Comparison of ENCODE assay signal across 29 mouse cellular contexts in genomic region chr14:18297441-18297840, GRCm38 (mm10). TPM values are rescaled to one million over a fixed set of nuclear protein-coding genes. Genes with fewer than 3 reads are reported as not detected.
DNase-seq lines count a peak whose midpoint lies in the region; ATAC-seq and TF ChIP-seq lines count a peak whose summit lies in the region.
"Had no signal": no experiment of that assay in that cellular context is flagged by ENCODE, and none has a peak within 500 bp of the region (broad histone marks: within the 10 kb centered on the region; RNA-seq: fewer than 3 reads in every experiment).

No protein-coding gene starts in this region.

- H3K36me3 ChIP-seq in heart, adult 2 months (ENCODE audit: control insufficient read depth, insufficient read depth, low read length) = no peaks in the 10 kb centered on the region; the same call in 1 of the 2 replicates
- H3K36me3 ChIP-seq: embryonic facial prominence, embryonic 15.5 days; heart, embryonic 13.5 days; hindbrain, embryonic 12.5 days; intestine, embryonic 15.5 days had no signal

- intact Hi-C loops in heart, adult 2 months (cut with DNase I) = no loop called here

- TF ChIP-seq CTCF in heart, adult 2 months (IDR thresholded peaks at IDR 0.05) = no peak

- TF ChIP-seq POLR2A in heart, adult 2 months (IDR thresholded peaks at IDR 0.05; ENCODE audit: insufficient read depth, low read depth, low read length) = no peak

- ATAC-seq in megakaryocyte, adult 5-6 weeks (ENCODE audit: poor library complexity, severe bottlenecking) = peak; percentile 56
- ATAC-seq: activated CD4-positive, CD25-positive, alpha-beta regulatory T cell, adult 4 months; forebrain, embryonic 14.5 days; forebrain, postnatal 0 days; intestine, embryonic 15.5 days had no signal

- TF ChIP-seq EP300 in heart, adult 2 months (IDR thresholded peaks at IDR 0.05; ENCODE audit: insufficient read depth, low read depth, low read length) = no peak

- H3K4me1 ChIP-seq in heart, adult 2 months (ENCODE audit: control insufficient read depth, insufficient read depth, low read length) = peaks cover 3% of the 10 kb centered on the region
- H3K4me1 ChIP-seq: embryonic facial prominence, embryonic 12.5 days; embryonic facial prominence, embryonic 15.5 days; hindbrain, embryonic 12.5 days; hindbrain, embryonic 15.5 days; intestine, embryonic 15.5 days had no signal

- DNase-seq in heart, adult 11 months = peak; percentile 52
- DNase-seq in heart, adult 2 months = no peak
- peak; percentile 33 for DNase-seq in MEL-GATA-1-ER (ENCODE audit: extremely low read depth, low read depth)
- no peak for DNase-seq in embryo, embryonic 10.5 days (ENCODE audit: low spot score)
- no peak for DNase-seq in gastrocnemius, postnatal 10 days
- DNase-seq: adrenal gland, adult 8-10 months; adrenal gland, postnatal 25 days; B cell, adult 2 months; cerebellum, adult 11-12 months; cerebellum, adult 8-10 months; cerebellum, postnatal 10 days; cerebellum, postnatal 36 days; forebrain, postnatal 0 days; gastrocnemius, postnatal 36 days; heart, adult 18-20 months; heart, postnatal 14 days; heart, postnatal 4 days; kidney, adult 11 months had no signal

- H3K27me3 ChIP-seq in heart, adult 2 months (ENCODE audit: control insufficient read depth, insufficient read depth, low read length) = no peaks in the 10 kb centered on the region
- H3K27me3 ChIP-seq: CH12.LX; embryonic facial prominence, embryonic 12.5 days; embryonic facial prominence, embryonic 15.5 days; heart, embryonic 13.5 days; hindbrain, embryonic 12.5 days; hindbrain, embryonic 15.5 days; intestine, embryonic 15.5 days had no signal

- H3K79me2 ChIP-seq in heart, adult 2 months (replicated peaks; ENCODE audit: control insufficient read depth, insufficient read depth, low read length) = no peaks in the 10 kb centered on the region; the same call in none of the 2 replicates

- WGBS in heart, adult 2 months = 82% methylated on average over 2 of the region's 2 CpGs

- H3K9ac ChIP-seq in heart, adult 2 months (ENCODE audit: low read depth, low read length) = no peak overlapping the region
- H3K9ac ChIP-seq: embryonic facial prominence, embryonic 12.5 days; embryonic facial prominence, embryonic 15.5 days; forebrain, postnatal 0 days; heart, embryonic 13.5 days; hindbrain, embryonic 12.5 days; hindbrain, embryonic 15.5 days; intestine, embryonic 15.5 days had no signal

- H3K4me3 ChIP-seq in heart, adult 2 months = no peak overlapping the region
- H3K4me3 ChIP-seq: embryonic facial prominence, embryonic 12.5 days; embryonic facial prominence, embryonic 15.5 days; heart, embryonic 10.5 days; heart, embryonic 13.5 days; hindbrain, embryonic 12.5 days; hindbrain, embryonic 15.5 days; intestine, embryonic 15.5 days had no signal

- no peak overlapping the region for H3K27ac ChIP-seq in heart, adult 2 months
- H3K27ac ChIP-seq: embryonic facial prominence, embryonic 12.5 days; embryonic facial prominence, embryonic 15.5 days; heart, embryonic 10.5 days; heart, embryonic 13.5 days; hindbrain, embryonic 12.5 days; hindbrain, embryonic 15.5 days; intestine, embryonic 15.5 days had no signal

RNA-seq across cellular contexts. Expression of gene Rpl15, which starts 26.2 kb away (rescaled TPM):
- total RNA-seq in heart, adult 2 months (2021) = 100 to 1,000 TPM; 499 to 586 TPM
- 160 and 269 TPM in 2 replicates for polyA plus RNA-seq in heart, adult 2 months (2012; rRNA removed)
- total RNA-seq in megakaryocyte, adult 5-6 weeks (2015) = 1,377 and 1,389 TPM in 2 replicates
- total RNA-seq in megakaryocyte, adult 5-6 weeks (2017) = 1,172 and 1,341 TPM in 2 replicates
- 100 to 1,000 TPM; 921 to 934 TPM for total RNA-seq in gastrocnemius, postnatal 10 days (2021)

RNA-seq across cellular contexts. Expression of gene Nkiras1, which starts 26.5 kb away (rescaled TPM):
- total RNA-seq in heart, adult 2 months (2021) = 10 to 100 TPM; 31.5 to 35.9 TPM
- 12.7 and 18.8 TPM in 2 replicates for polyA plus RNA-seq in heart, adult 2 months (2012; rRNA removed)
- 5.5 and 5.9 TPM in 2 replicates for total RNA-seq in megakaryocyte, adult 5-6 weeks (2015)
- 1.7 and 6.9 TPM in 2 replicates for total RNA-seq in megakaryocyte, adult 5-6 weeks (2017)
- 10 to 100 TPM; 38.4 to 40.6 TPM for total RNA-seq in gastrocnemius, postnatal 10 days (2021)

RNA-seq across cellular contexts. Expression of gene Ube2e1, which starts 34.2 kb away (rescaled TPM):
- total RNA-seq in heart, adult 2 months (2021) = 10 to 100 TPM; 36.8 to 42.5 TPM
- polyA plus RNA-seq in heart, adult 2 months (2012; rRNA removed) = 21.9 and 46.1 TPM in 2 replicates
- 73.6 and 74.5 TPM in 2 replicates for total RNA-seq in megakaryocyte, adult 5-6 weeks (2015)
- total RNA-seq in megakaryocyte, adult 5-6 weeks (2017) = 56.5 and 61.4 TPM in 2 replicates
- 100 to 1,000 TPM; 113 to 129 TPM for total RNA-seq in gastrocnemius, postnatal 10 days (2021)

RNA-seq across cellular contexts. Expression of gene Nr1d2, which starts 58.5 kb away (rescaled TPM):
- total RNA-seq in heart, adult 2 months (2021) = 100 to 1,000 TPM in 1 of 2 experiments, 10 to 100 TPM in 1; 32.3 to 104 TPM
- polyA plus RNA-seq in heart, adult 2 months (2012; rRNA removed) = 17.3 and 27.4 TPM in 2 replicates
- 3.9 and 6.6 TPM in 2 replicates for total RNA-seq in megakaryocyte, adult 5-6 weeks (2015)
- 5.1 and 6.2 TPM in 2 replicates for total RNA-seq in megakaryocyte, adult 5-6 weeks (2017)
- total RNA-seq in gastrocnemius, postnatal 10 days (2021) = 10 to 100 TPM; 58.4 to 60.2 TPM

Comparison
In these comparisons a context has a peak if more than half of its experiments do, and no peak if none do; other contexts are left out.
1. DNase-seq: peak in heart, adult 11 months (single experiment) and MEL-GATA-1-ER (single experiment); none in heart, adult 2 months (0 of 2), embryo, embryonic 10.5 days (single experiment) and gastrocnemius, postnatal 10 days (single experiment).
2. RNA of gene Nkiras1, which starts 26.5 kb away (total RNA-seq): 38.4 to 40.6 TPM in gastrocnemius, postnatal 10 days and 31.5 to 35.9 TPM in heart, adult 2 months; 1.7 to 6.9 TPM in megakaryocyte, adult 5-6 weeks; every median in the first group is over 4 times any median in the second.